Mouse (Mus musculus): ENCODE measurements around the gene Plekhf1. TPM values are rescaled to one million over a fixed set of nuclear protein-coding genes. Genes with fewer than 3 reads are reported as not detected.
A peak's percentile ranks its signal among the peaks of the same experiment; 100 is the strongest.

The Plekhf1 gene
- polyA plus RNA-seq, 1 experiment from 2014 or later, result 3.3 TPM

DNA sequence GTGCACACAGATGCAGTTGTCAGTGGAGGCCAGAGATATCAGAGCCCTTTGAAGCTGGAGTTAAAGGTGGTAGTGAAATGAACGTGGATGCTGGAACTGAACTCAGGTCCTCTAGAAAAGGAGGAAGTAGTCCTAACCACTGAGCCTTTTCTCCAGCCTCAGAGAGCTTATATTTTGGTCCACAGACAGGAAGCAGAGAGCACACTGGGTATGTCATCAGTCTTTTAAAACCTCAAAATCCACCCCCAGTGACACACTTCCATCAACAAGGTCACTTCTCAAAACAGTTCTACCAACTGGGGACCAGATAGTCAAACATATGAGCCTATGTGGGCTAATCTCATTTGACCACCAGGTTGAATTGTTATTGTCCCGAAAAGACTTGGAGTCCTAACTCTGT lies 46.5 kb downstream of the Plekhf1 start:
- 81% methylated on average over 2 of the region's 2 CpGs for WGBS
- no peaks in the 10 kb centered on the region for H3K27me3 ChIP-seq (replicated peaks)
- no peak overlapping the region for H3K4me3 ChIP-seq (replicated peaks)
- no peak overlapping the region for H3K4me2 ChIP-seq (replicated peaks)
- H3K9ac ChIP-seq, result no peak overlapping the region
- peaks cover 15% of the 10 kb centered on the region for H3K4me1 ChIP-seq (replicated peaks)
- no peaks in the 10 kb centered on the region for H3K36me3 ChIP-seq
- no peak for ATAC-seq
- H3K27ac ChIP-seq, result no peak overlapping the region
- H3K9me3 ChIP-seq, result no peaks in the 10 kb centered on the region

GRCm38 (mm10) chr7:38179896-38180295 lies 47.9 kb downstream of the Plekhf1 start:
- peaks cover 15% of the 10 kb centered on the region for H3K4me1 ChIP-seq (replicated peaks)
- H3K27me3 ChIP-seq (replicated peaks), result no peaks in the 10 kb centered on the region
- no peaks in the 10 kb centered on the region for H3K9me3 ChIP-seq
- ATAC-seq, result no peak
- no peak overlapping the region for H3K27ac ChIP-seq
- H3K36me3 ChIP-seq, result no peaks in the 10 kb centered on the region
- no peak overlapping the region for H3K4me2 ChIP-seq (replicated peaks)
- WGBS, result 70% methylated on average over 3 of the region's 3 CpGs
- H3K9ac ChIP-seq, result no peak overlapping the region
- no peak overlapping the region for H3K4me3 ChIP-seq (replicated peaks)

- ATAC-seq, result no peak
- H3K9ac ChIP-seq, result no peak overlapping the region
- no peaks in the 10 kb centered on the region for H3K36me3 ChIP-seq
- no peak overlapping the region for H3K4me2 ChIP-seq (replicated peaks)
- no peak overlapping the region for H3K4me3 ChIP-seq (replicated peaks)
- H3K9me3 ChIP-seq, result no peaks in the 10 kb centered on the region
- H3K27me3 ChIP-seq (replicated peaks), result 0 out of 2 replicates have a peak, but pooled peaks cover 6% of the 10 kb centered on the region
- WGBS, result 66% methylated on average over 3 of the region's 3 CpGs
- H3K27ac ChIP-seq, result no peak overlapping the region
- 0 out of 2 replicates have a peak, but pooled peaks cover 8% of the 10 kb centered on the region for H3K4me1 ChIP-seq (replicated peaks)
Observed at GRCm38 (mm10) chr7:38176056-38176455, 51.8 kb downstream of the Plekhf1 start.

GRCm38 (mm10) chr7:38174321-38175148 lies 53.3 kb downstream of the Plekhf1 start:
- 0 out of 2 replicates have a peak, but pooled peaks cover 6% of the 10 kb centered on the region for H3K27me3 ChIP-seq (replicated peaks)
- 0 out of 2 replicates have a peak, but pooled peaks cover 8% of the 10 kb centered on the region for H3K4me1 ChIP-seq (replicated peaks)
- H3K9ac ChIP-seq, result peak overlapping the region; percentile 23; the same call in 1 of the 2 replicates
- H3K27ac ChIP-seq, result no peak overlapping the region
- peak overlapping the region; percentile 18 for H3K4me3 ChIP-seq (replicated peaks)
- H3K36me3 ChIP-seq, result no peaks in the 10 kb centered on the region
- ATAC-seq, result peak; percentile 49; the same call in 1 of the 2 replicates
- WGBS, result 19% methylated on average over 31 of the region's 31 CpGs
- H3K9me3 ChIP-seq, result no peaks in the 10 kb centered on the region
- peak overlapping the region; percentile 57 for H3K4me2 ChIP-seq (replicated peaks)

DNA sequence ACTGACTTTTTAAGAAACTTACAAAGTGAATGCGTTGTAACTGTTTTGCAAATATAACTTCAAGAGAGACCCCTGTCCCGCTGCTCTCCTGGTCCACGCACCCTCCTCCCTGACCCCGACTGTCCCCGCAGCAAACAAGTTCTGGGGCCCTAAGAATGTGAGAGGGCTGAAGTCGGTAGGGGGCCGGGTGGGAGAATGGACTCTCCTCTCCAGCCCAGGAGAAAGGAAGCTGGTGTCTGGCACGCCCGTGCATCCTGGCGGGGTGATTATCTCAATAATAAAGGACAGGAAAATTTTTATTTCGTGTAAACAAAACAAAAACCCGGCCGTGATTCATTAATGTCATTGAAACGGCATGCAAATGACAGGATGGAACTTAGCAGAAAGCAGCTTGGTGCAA lies 53.9 kb downstream of the Plekhf1 start:
- no peak for ATAC-seq
- 20% methylated on average over 14 of the region's 14 CpGs for WGBS
- Histone ChIP-seq H3K4me2 (replicated peaks) (peak overlapping the region; percentile 57), H3K27ac (no peak overlapping the region), H3K9ac (no peak overlapping the region), H3K4me3 (replicated peaks) (peak overlapping the region; percentile 18), H3K27me3 (replicated peaks) (0 out of 2 replicates have a peak, but pooled peaks cover 6% of the 10 kb centered on the region), H3K9me3 (no peaks in the 10 kb centered on the region), H3K36me3 (no peaks in the 10 kb centered on the region), H3K4me1 (replicated peaks) (0 out of 2 replicates have a peak, but pooled peaks cover 8% of the 10 kb centered on the region)

DNA sequence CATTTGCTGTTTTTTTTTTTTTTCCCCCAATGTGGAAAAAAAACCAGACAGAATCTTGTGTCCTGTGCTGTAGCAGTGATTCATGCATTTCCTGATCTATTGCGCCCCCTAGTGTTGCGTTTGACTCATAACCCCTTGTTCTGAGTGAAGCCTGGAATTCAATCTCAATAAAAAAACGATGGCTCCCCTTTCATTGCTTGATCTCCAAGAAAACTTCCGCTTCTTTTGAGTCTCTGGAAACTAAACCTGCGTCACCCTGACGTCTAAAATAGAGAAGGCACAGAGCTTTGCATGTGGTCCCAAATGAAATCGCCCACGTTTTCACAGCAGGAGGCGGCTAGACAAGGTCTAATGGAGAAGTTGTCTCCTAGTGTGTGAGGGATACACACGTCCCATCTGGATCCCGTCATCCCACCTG lies 60.1 kb downstream of the Plekhf1 start:
- Histone ChIP-seq H3K9me3 (no peaks in the 10 kb centered on the region), H3K9ac (no peak overlapping the region), H3K27ac (no peak overlapping the region), H3K4me3 (replicated peaks) (no peak overlapping the region), H3K27me3 (replicated peaks) (no peaks in the 10 kb centered on the region), H3K36me3 (no peaks in the 10 kb centered on the region), H3K4me1 (replicated peaks) (peaks cover 5% of the 10 kb centered on the region; the same call in 1 of the 2 replicates), H3K4me2 (replicated peaks) (peak overlapping the region; percentile 58)
- WGBS, result 14% methylated on average over 11 of the region's 11 CpGs
- peak; percentile 79 for ATAC-seq

Other genes starting within 250 kb of the Plekhf1 start
- 41.4 and 47.2 TPM in 2 replicates for gene Uri1, start 204.5 kb downstream of the Plekhf1 start, polyA plus RNA-seq (2015; fragmentation: Nextera tagmentation; extraction: Ambion mirVana)
- 57.2 and 59.4 TPM in 2 replicates for gene Ccne1, start 120.5 kb downstream of the Plekhf1 start, polyA plus RNA-seq (2015; fragmentation: Nextera tagmentation; extraction: Ambion mirVana)
- gene 1600014C10Rik, start 44.8 kb downstream of the Plekhf1 start, polyA plus RNA-seq (2015; fragmentation: Nextera tagmentation; extraction: Ambion mirVana), result 13.5 and 13.9 TPM in 2 replicates
- 35.1 and 47.0 TPM in 2 replicates for gene Pop4, start 43.4 kb upstream of the Plekhf1 start, polyA plus RNA-seq (2015; fragmentation: Nextera tagmentation; extraction: Ambion mirVana)